Mouse (Mus musculus) stomach, embryonic 16.5 days (tissue): ENCODE data around the gene Ankrd11. TPM values are rescaled to one million over a fixed set of nuclear protein-coding genes. Genes with fewer than 3 reads are reported as not detected.

Experiments used
- ATAC-seq: fragments of 200-750 bp; cut with Nextera tagmentation; 2 replicates; pipeline ENCODE4 v1.8.0; 2017; ENCODE audit warnings: moderate number of reproducible peaks, moderate TSS enrichment; ENCODE audit not compliant: insufficient read depth, low FRiP score
- H3K27ac ChIP-seq: fragments of 300-500 bp; sonication (generic); 2 replicates; pipeline ENCODE4 v1.5.1; 2014; ENCODE audit warnings: low read length
- H3K27me3 ChIP-seq: fragments of 300-500 bp; sonication (generic); 2 replicates; pipeline ENCODE4 v1.6.1; 2014; ENCODE audit warnings: low read length, control low read depth, mixed read lengths; ENCODE audit not compliant: control insufficient read depth, insufficient read depth
- H3K36me3 ChIP-seq: fragments of 300-500 bp; sonication (generic); 2 replicates; pipeline ENCODE4 v1.6.1; 2014; ENCODE audit warnings: low read length; ENCODE audit not compliant: control insufficient read depth, insufficient read depth
- H3K4me1 ChIP-seq: fragments of 300-500 bp; sonication (generic); 2 replicates; pipeline ENCODE4 v1.6.1; 2014; ENCODE audit warnings: low read length, control low read depth, mixed read lengths; ENCODE audit not compliant: control insufficient read depth, insufficient read depth
- H3K4me2 ChIP-seq: fragments of 300-500 bp; sonication (generic); 2 replicates; pipeline ENCODE4 v1.6.1; 2014; ENCODE audit warnings: low read depth, low read length, mixed read lengths
- H3K4me3 ChIP-seq: fragments of 300-500 bp; sonication (generic); replicated peaks from 2 replicates; pipeline ENCODE4 v1.5.1; 2014; ENCODE audit warnings: mild to moderate bottlenecking, low read length
- H3K9ac ChIP-seq: fragments of 300-500 bp; sonication (generic); 2 replicates; pipeline ENCODE4 v1.6.1; 2014; ENCODE audit warnings: low read length
- H3K9me3 ChIP-seq: fragments of 300-500 bp; sonication (generic); replicated peaks from 2 replicates; pipeline ENCODE4 v1.6.1; 2016; ENCODE audit warnings: low read length, control low read depth; ENCODE audit not compliant: control insufficient read depth
- WGBS: fragments of 180-500 bp; shearing (Covaris S2); extraction: QIAGEN DNeasy Blood & Tissue Kit; methylation state at CpG from one replicate; pipeline ENCODE4 v1.1.7; 2014; 5-methylcytosine and 5-hydroxymethylcytosine counted together
- polyA plus RNA-seq: library from polyadenylated mRNA; unstranded; fragments of >200 nt; fragmentation: Nextera tagmentation; extraction: Ambion mirVana; gene quantifications from 2 replicates; pipeline ENCODE4 v1.2.1, GENCODE M21; 2015

Gene Ankrd11
- polyA plus RNA-seq, 1 experiment from 2014 or later: 24.6 TPM

GRCm38 (mm10) chr8:122924091-122924490 lies 118.0 kb downstream of the Ankrd11 start:
- no peaks in the 10 kb centered on the region for H3K36me3 ChIP-seq
- no peaks in the 10 kb centered on the region for H3K27me3 ChIP-seq
- no peak overlapping the region for H3K27ac ChIP-seq
- no peak overlapping the region for H3K4me2 ChIP-seq
- no peak overlapping the region for H3K4me3 ChIP-seq
- no peak for ATAC-seq
- 70% methylated on average over 6 of the region's 6 CpGs for WGBS
- no peaks in the 10 kb centered on the region for H3K9me3 ChIP-seq
- 0 out of 2 replicates have a peak overlapping the region, but pooled peaks have one; percentile 4 for H3K9ac ChIP-seq
- H3K4me1 ChIP-seq: peaks cover 14% of the 10 kb centered on the region

- Histone ChIP-seq H3K4me2 (no peak overlapping the region), H3K9me3 (no peaks in the 10 kb centered on the region), H3K27me3 (no peaks in the 10 kb centered on the region), H3K27ac (no peak overlapping the region), H3K4me3 (no peak overlapping the region), H3K9ac (0 out of 2 replicates have a peak overlapping the region, but pooled peaks have one; percentile 4), H3K36me3 (no peaks in the 10 kb centered on the region), H3K4me1 (peaks cover 17% of the 10 kb centered on the region)
- peak; percentile 56; the same call in 1 of the 2 replicates for ATAC-seq
- 45% methylated on average over 7 of the region's 7 CpGs for WGBS
Measured at GRCm38 (mm10) chr8:122923431-122924090, 118.5 kb downstream of the Ankrd11 start.

GRCm38 (mm10) chr8:122922945-122923344 lies 119.1 kb downstream of the Ankrd11 start:
- 81% methylated on average over 3 of the region's 3 CpGs for WGBS

GRCm38 (mm10) chr8:122920890-122921289 lies 121.2 kb downstream of the Ankrd11 start:
- no peak overlapping the region for H3K27ac ChIP-seq
- no peaks in the 10 kb centered on the region for H3K27me3 ChIP-seq
- H3K4me2 ChIP-seq: no peak overlapping the region
- H3K9me3 ChIP-seq: no peaks in the 10 kb centered on the region
- 80% methylated on average over 7 of the region's 7 CpGs for WGBS
- ATAC-seq: no peak
- no peaks in the 10 kb centered on the region for H3K36me3 ChIP-seq
- no peak overlapping the region for H3K4me3 ChIP-seq
- peaks cover 29% of the 10 kb centered on the region for H3K4me1 ChIP-seq
- no peak overlapping the region for H3K9ac ChIP-seq

More at GRCm38 (mm10) chr8:122922945-122923344, 119.1 kb downstream of the Ankrd11 start:
- no peak for ATAC-seq
- Histone ChIP-seq H3K4me3 (no peak overlapping the region), H3K27ac (no peak overlapping the region), H3K9me3 (no peaks in the 10 kb centered on the region), H3K4me1 (peaks cover 21% of the 10 kb centered on the region), H3K36me3 (no peaks in the 10 kb centered on the region), H3K27me3 (no peaks in the 10 kb centered on the region), H3K9ac (no peak overlapping the region), H3K4me2 (no peak overlapping the region)

- Histone ChIP-seq H3K27me3 (no peaks in the 10 kb centered on the region), H3K27ac (no peak overlapping the region), H3K9ac (no peak overlapping the region), H3K36me3 (no peaks in the 10 kb centered on the region; the same call in 1 of the 2 replicates), H3K9me3 (no peaks in the 10 kb centered on the region), H3K4me1 (peaks cover 21% of the 10 kb centered on the region), H3K4me2 (no peak overlapping the region), H3K4me3 (no peak overlapping the region)
- no peak for ATAC-seq
- 72% methylated on average over 7 of the region's 7 CpGs for WGBS
Measured at GRCm38 (mm10) chr8:122918438-122919107, 123.5 kb downstream of the Ankrd11 start.

GRCm38 (mm10) chr8:122917531-122918392 lies 124.3 kb downstream of the Ankrd11 start:
- H3K4me3 ChIP-seq: no peak overlapping the region
- peak; percentile 56; the same call in 1 of the 2 replicates for ATAC-seq
- H3K9ac ChIP-seq: no peak overlapping the region
- H3K4me2 ChIP-seq: no peak overlapping the region
- 40% methylated on average over 11 of the region's 11 CpGs for WGBS
- no peaks in the 10 kb centered on the region; the same call in 1 of the 2 replicates for H3K36me3 ChIP-seq
- peaks cover 18% of the 10 kb centered on the region for H3K4me1 ChIP-seq
- H3K27ac ChIP-seq: peak overlapping the region; percentile 18; the same call in 1 of the 2 replicates
- no peaks in the 10 kb centered on the region for H3K9me3 ChIP-seq
- no peaks in the 10 kb centered on the region for H3K27me3 ChIP-seq

GRCm38 (mm10) chr8:122916766-122917165 lies 125.3 kb downstream of the Ankrd11 start:
- Histone ChIP-seq H3K4me1 (peaks cover 18% of the 10 kb centered on the region), H3K36me3 (no peaks in the 10 kb centered on the region; the same call in 1 of the 2 replicates), H3K4me2 (no peak overlapping the region), H3K9ac (no peak overlapping the region), H3K27ac (no peak overlapping the region), H3K27me3 (no peaks in the 10 kb centered on the region), H3K4me3 (no peak overlapping the region), H3K9me3 (no peaks in the 10 kb centered on the region)
- no peak for ATAC-seq
- WGBS: 60% methylated on average over 3 of the region's 3 CpGs

GRCm38 (mm10) chr8:122912871-122913270 lies 129.2 kb downstream of the Ankrd11 start:
- H3K27ac ChIP-seq: no peak overlapping the region
- 84% methylated on average over 4 of the region's 4 CpGs for WGBS

More at GRCm38 (mm10) chr8:122912871-122913270, 129.2 kb downstream of the Ankrd11 start:
- Histone ChIP-seq H3K4me3 (no peak overlapping the region), H3K9ac (no peak overlapping the region), H3K4me2 (no peak overlapping the region), H3K9me3 (no peaks in the 10 kb centered on the region), H3K4me1 (peaks cover 7% of the 10 kb centered on the region), H3K36me3 (no peaks in the 10 kb centered on the region; the same call in 1 of the 2 replicates), H3K27me3 (no peaks in the 10 kb centered on the region)
- ATAC-seq: no peak
